Mouse (Mus musculus) hindbrain, postnatal 0 days (tissue): ENCODE results near the gene Phactr3. TPM values are rescaled to one million over a fixed set of nuclear protein-coding genes. Genes with fewer than 3 reads are reported as not detected.

ENCODE experiments used
- ATAC-seq: fragments of 200-750 bp; cut with Nextera tagmentation; 2 replicates; pipeline ENCODE4 v1.8.0; 2017; ENCODE audit warnings: mild to moderate bottlenecking, moderate TSS enrichment, moderate library complexity
- DNase-seq: peaks from one replicate; pipeline ENCODE4 v3.0.0-alpha.2; 2015; ENCODE audit warnings: low spot score
- H3K27ac ChIP-seq: fragments of 300-500 bp; sonication (generic); 2 replicates; pipeline ENCODE4 v1.5.1; 2014; ENCODE audit warnings: mild to moderate bottlenecking
- H3K27me3 ChIP-seq: fragments of 300-500 bp; sonication (generic); 2 replicates; pipeline ENCODE4 v1.6.1; 2014; ENCODE audit warnings: low read length, mixed read lengths; ENCODE audit not compliant: insufficient read depth
- H3K36me3 ChIP-seq: fragments of 300-500 bp; sonication (generic); 2 replicates; pipeline ENCODE4 v1.6.1; 2014; ENCODE audit warnings: low read length, mixed read lengths; ENCODE audit not compliant: insufficient read depth
- H3K4me1 ChIP-seq: fragments of 300-500 bp; sonication (generic); 2 replicates; pipeline ENCODE4 v1.6.1; 2014; ENCODE audit warnings: antibody characterized with exemption, low read length, mixed read lengths; ENCODE audit not compliant: insufficient read depth
- H3K4me2 ChIP-seq: fragments of 300-500 bp; sonication (generic); 2 replicates; pipeline ENCODE4 v1.6.1; 2014; ENCODE audit warnings: low read depth, mild to moderate bottlenecking, low read length, moderate library complexity, mixed read lengths
- H3K4me3 ChIP-seq: fragments of 300-500 bp; sonication (generic); 2 replicates; pipeline ENCODE4 v1.5.1; 2014; ENCODE audit warnings: low read length
- H3K9ac ChIP-seq: fragments of 300-500 bp; sonication (generic); replicated peaks from 2 replicates; pipeline ENCODE4 v1.6.1; 2014; ENCODE audit warnings: mild to moderate bottlenecking, low read length, moderate library complexity, mixed read lengths
- H3K9me3 ChIP-seq: fragments of 300-500 bp; sonication (generic); 2 replicates; pipeline ENCODE4 v1.6.1; 2016; ENCODE audit warnings: low read length, mixed read lengths
- CTCF ChIP-seq: IDR thresholded peaks from 2 replicates; pipeline ENCODE4 v1.5.1; 2016; ENCODE audit warnings: antibody characterized with exemption, control low read depth, low read depth
- WGBS: fragments of 180-500 bp; shearing (Covaris S2); extraction: QIAGEN DNeasy Blood & Tissue Kit; methylation state at CpG from one replicate; pipeline ENCODE4 v1.1.7; 2014; 5-methylcytosine and 5-hydroxymethylcytosine counted together
- polyA plus RNA-seq: library from polyadenylated mRNA; unstranded; fragments of >200 nt; fragmentation: Nextera tagmentation; extraction: Ambion mirVana; gene quantifications from 2 replicates; pipeline ENCODE4 v1.2.1, GENCODE M21; 2015
- total RNA-seq: library from RNA; depleted of rRNA; stranded (reverse); fragments of >200 nt; gene quantifications from 2 replicates; pipeline ENCODE4 v1.2.3, GENCODE M21; 2014

The Phactr3 gene
- total and polyA plus RNA-seq, 2 experiments from 2014 or later, result 66.2 to 92.7 TPM

GRCm38 (mm10) chr2:178241374-178241773, 122.6 kb downstream of the Phactr3 start:
- Histone ChIP-seq H3K9ac (no peak overlapping the region), H3K27me3 (no peaks in the 10 kb centered on the region), H3K9me3 (no peaks in the 10 kb centered on the region), H3K4me3 (no peak overlapping the region), H3K27ac (peak overlapping the region; percentile 56; the same call in 1 of the 2 replicates), H3K4me1 (no peaks in the 10 kb centered on the region), H3K4me2 (no peak overlapping the region), H3K36me3 (no peaks in the 10 kb centered on the region)
- no peak for TF ChIP-seq CTCF
- WGBS, result 60% methylated on average over 3 of the region's 3 CpGs
- ATAC-seq, result peak; percentile 66; the same call in 1 of the 2 replicates
- DNase-seq, result peak; percentile 24

- no peak overlapping the region for H3K4me2 ChIP-seq
- DNase-seq (no peak), ATAC-seq (no peak)
- no peak overlapping the region for H3K9ac ChIP-seq
- H3K36me3 ChIP-seq, result no peaks in the 10 kb centered on the region
- H3K9me3 ChIP-seq, result no peaks in the 10 kb centered on the region
- no peaks in the 10 kb centered on the region for H3K4me1 ChIP-seq
- TF ChIP-seq CTCF, result no peak
- WGBS, result 73% methylated on average over 3 of the region's 3 CpGs
- H3K27ac ChIP-seq, result no peak overlapping the region
- H3K4me3 ChIP-seq, result no peak overlapping the region
- H3K27me3 ChIP-seq, result no peaks in the 10 kb centered on the region
Measured at GRCm38 (mm10) chr2:178242996-178243395, 124.2 kb downstream of the Phactr3 start.

GRCm38 (mm10) chr2:178244866-178245265, 126.1 kb downstream of the Phactr3 start:
- Histone ChIP-seq H3K9ac (no peak overlapping the region), H3K27me3 (no peaks in the 10 kb centered on the region), H3K9me3 (no peaks in the 10 kb centered on the region), H3K27ac (no peak overlapping the region), H3K4me2 (no peak overlapping the region), H3K4me1 (no peaks in the 10 kb centered on the region), H3K36me3 (no peaks in the 10 kb centered on the region), H3K4me3 (no peak overlapping the region)
- no peak for ATAC-seq
- DNase-seq, result no peak
- WGBS, result 73% methylated on average over 1 of the region's 1 CpGs
- TF ChIP-seq CTCF, result no peak

- H3K4me3 ChIP-seq, result no peak overlapping the region
- H3K27me3 ChIP-seq, result no peaks in the 10 kb centered on the region
- no peak overlapping the region for H3K4me2 ChIP-seq
- no peaks in the 10 kb centered on the region for H3K4me1 ChIP-seq
- H3K9me3 ChIP-seq, result no peaks in the 10 kb centered on the region
- 87% methylated on average over 5 of the region's 5 CpGs for WGBS
- ATAC-seq (no peak), DNase-seq (no peak)
- no peaks in the 10 kb centered on the region for H3K36me3 ChIP-seq
- no peak for TF ChIP-seq CTCF
- no peak overlapping the region for H3K9ac ChIP-seq
- H3K27ac ChIP-seq, result no peak overlapping the region
Measured at GRCm38 (mm10) chr2:178245841-178246240, 127.1 kb downstream of the Phactr3 start.

GRCm38 (mm10) chr2:178246767-178247166, 128.0 kb downstream of the Phactr3 start:
- peak; percentile 61 for TF ChIP-seq CTCF
- H3K36me3 ChIP-seq, result no peaks in the 10 kb centered on the region
- H3K27me3 ChIP-seq, result no peaks in the 10 kb centered on the region
- H3K9me3 ChIP-seq, result no peaks in the 10 kb centered on the region
- DNase-seq (peak; percentile 62), ATAC-seq (peak; percentile 48)
- H3K4me1 ChIP-seq, result no peaks in the 10 kb centered on the region
- 70% methylated on average over 4 of the region's 4 CpGs for WGBS
- H3K4me3 ChIP-seq, result no peak overlapping the region
- H3K9ac ChIP-seq, result no peak overlapping the region
- no peak overlapping the region for H3K27ac ChIP-seq
- no peak overlapping the region for H3K4me2 ChIP-seq

- Histone ChIP-seq H3K4me3 (no peak overlapping the region), H3K27ac (no peak overlapping the region), H3K4me1 (no peaks in the 10 kb centered on the region), H3K36me3 (no peaks in the 10 kb centered on the region), H3K9me3 (no peaks in the 10 kb centered on the region), H3K9ac (no peak overlapping the region), H3K27me3 (no peaks in the 10 kb centered on the region), H3K4me2 (no peak overlapping the region)
- TF ChIP-seq CTCF, result peak; percentile 43
- WGBS, result 72% methylated on average over 8 of the region's 8 CpGs
- peak; percentile 28; the same call in 1 of the 2 replicates for ATAC-seq
- DNase-seq, result no peak
Measured at GRCm38 (mm10) chr2:178247274-178247673, 128.5 kb downstream of the Phactr3 start.

GRCm38 (mm10) chr2:178257117-178257825, 138.5 kb downstream of the Phactr3 start:
- peak; percentile 53 for DNase-seq
- H3K36me3 ChIP-seq, result 0 out of 2 replicates have a peak, but pooled peaks cover 10% of the 10 kb centered on the region
- H3K4me3 ChIP-seq, result no peak overlapping the region
- no peak overlapping the region for H3K27ac ChIP-seq
- no peak overlapping the region for H3K4me2 ChIP-seq
- TF ChIP-seq CTCF, result no peak
- peak; percentile 51 for ATAC-seq
- no peaks in the 10 kb centered on the region for H3K27me3 ChIP-seq
- WGBS, result 4% methylated on average over 3 of the region's 3 CpGs
- peaks cover 3% of the 10 kb centered on the region; the same call in 1 of the 2 replicates for H3K4me1 ChIP-seq
- H3K9ac ChIP-seq, result no peak overlapping the region
- no peaks in the 10 kb centered on the region for H3K9me3 ChIP-seq
